Mouse (Mus musculus): Measurements from ENCODE around the gene Gm3854.
A peak's percentile ranks its signal among the peaks of the same experiment; 100 is the strongest.
"Not testable (repeated sequence)": the region's sequence is repeated elsewhere in the genome, so short reads cannot be mapped to it uniquely, and the experiment has no call there.

Gene Gm3854

DNA sequence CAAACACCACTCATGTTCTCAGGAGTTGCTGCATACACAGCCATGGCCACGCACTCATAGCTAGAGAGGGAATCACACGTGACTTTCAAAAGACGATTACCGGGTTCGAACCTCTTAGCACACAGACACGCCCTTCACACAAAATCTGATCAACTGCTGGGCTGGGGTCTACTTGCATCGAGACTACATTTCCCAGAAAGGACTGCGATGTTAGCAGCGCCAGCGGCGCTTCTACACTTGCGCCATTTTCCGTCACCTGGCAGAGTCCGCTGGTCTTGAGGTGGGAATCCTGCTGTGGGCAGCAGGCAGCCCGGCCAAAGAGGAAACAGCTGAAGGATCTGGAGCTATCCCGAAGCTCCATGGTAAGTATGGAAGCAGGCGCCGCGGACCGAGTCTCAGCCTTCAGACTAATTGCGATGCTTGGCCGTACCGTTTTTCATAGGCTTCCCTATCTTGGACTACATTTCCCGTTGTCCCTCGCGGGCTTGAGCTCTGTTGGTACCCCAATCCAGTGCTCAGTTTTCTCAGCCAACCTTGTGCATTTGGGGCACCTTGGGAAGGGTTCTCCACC lies at the start of gene Gm3854:
Gm3854 (plus strand) TSS at position 259 of the 571 bp plus-strand sequence.
- peak; percentile 34 for DNase-seq (ENCODE audit: low spot score)

DNA sequence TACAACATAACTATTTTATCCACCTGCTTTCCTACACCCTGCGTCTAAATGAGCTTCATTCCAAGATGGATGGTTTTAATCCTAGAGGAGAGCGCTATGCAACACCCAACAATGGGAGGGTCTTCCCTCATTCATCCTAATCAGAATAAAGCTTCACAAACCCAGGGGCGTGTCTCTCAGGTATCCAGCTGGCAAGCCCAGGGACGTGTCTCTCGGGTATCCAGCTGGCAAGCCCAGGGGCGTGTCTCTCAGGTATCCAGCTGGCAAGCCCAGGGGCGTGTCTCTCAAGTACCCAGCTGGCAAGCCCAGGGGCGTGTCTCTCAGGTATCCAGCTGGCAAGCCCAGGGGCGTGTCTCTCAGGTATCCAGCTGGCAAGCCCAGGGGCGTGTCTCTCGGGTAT lies 42.8 kb upstream of the Gm3854 start:
- not testable (repeated sequence) for DNase-seq (ENCODE audit: low spot score)

DNA sequence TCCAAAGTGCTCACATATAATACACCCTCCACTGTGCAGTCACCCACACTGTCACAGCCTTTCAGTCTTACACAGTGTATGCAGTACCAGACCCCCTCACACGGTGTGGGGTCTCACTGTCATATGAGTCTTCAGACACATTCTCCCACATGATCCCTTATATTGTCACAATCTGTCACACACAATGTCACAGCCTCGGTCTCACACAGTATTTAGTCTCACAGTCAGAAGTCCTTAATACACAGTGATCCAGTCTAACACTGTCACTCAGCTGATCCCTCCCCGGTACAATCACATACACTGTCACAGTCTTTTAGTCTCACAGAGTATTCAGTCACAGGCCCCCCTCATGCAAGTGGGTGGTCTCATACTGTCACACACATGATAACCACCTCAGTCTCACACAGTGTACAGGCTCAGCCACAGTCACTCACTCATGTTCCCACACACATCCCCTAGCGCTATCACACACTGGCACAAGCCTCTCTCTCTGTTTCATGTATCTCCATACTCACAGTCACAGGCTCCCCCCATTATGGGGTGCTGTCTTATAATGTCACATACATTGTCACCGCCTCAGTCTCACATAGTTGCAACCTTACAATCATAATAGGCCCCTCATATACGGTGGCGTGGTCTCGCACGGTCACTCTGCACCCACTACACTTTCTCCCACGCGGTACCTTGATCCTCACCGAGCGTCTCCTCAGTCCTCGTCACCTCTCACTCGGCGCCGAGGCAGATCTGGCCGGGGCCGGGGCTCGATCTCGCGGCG lies 12.9 kb upstream of the Gm3854 start:
- DNase-seq (ENCODE audit: low spot score), result no peak

DNA sequence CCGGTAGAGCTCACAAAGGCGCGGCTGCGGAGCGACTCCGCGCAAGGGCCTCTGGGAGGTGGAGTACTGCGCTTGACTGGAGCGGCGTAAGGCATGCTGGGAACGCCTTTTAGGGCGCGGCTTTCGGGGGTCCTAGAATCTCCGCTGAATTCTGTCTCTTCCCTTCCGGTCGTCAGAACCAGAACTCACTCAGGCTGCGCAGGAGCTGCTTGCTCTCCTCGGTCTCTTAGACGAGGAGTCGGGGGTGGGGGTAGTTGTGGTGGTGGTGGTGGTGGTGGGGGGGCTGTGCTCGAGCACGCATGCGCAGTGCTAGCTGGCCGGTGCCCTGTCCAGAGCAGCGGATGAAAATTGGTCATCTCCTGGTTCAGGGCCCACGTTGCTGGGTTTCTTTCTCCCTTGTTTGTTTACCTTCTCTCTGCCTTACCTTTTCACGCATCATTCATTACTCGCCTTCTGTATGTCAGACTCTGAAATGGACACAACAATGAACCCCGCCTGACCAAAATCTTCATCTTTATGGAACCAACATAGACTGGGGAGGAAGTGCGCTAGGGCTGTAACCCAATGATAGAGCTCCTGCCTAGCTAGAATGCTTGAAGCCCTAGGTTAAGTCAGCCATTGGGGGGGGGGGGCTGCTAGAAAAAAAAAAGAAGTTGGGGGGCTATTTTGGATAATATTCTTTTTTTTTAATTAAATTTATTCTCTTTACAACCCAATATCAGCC lies 12.2 kb upstream of the Gm3854 start, which contains the start of gene Zfp583:
Zfp583 (minus strand) TSS at position 53 of the 724 bp plus-strand sequence.
- peak; percentile 67 for DNase-seq (ENCODE audit: low spot score)

DNA sequence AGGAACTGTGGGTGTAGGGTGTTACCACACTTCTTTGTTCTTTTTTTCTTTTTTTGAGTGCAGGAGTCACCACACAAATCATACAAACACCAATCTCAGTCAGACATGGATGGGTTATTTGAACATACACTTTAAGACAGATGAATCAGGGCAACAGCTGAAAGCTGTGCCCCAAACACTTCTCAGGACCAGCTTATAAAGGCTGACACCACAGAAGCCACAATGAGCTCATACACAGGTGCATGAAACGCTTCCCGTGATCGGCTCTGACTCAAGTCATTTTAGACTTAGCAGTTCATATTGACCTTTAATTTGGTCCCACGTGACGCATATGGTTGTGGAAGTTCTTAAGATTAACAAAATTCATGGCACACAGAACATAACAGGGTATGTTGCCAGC lies 3.7 kb upstream of the Gm3854 start:
- no peak for DNase-seq (ENCODE audit: low spot score)

DNA sequence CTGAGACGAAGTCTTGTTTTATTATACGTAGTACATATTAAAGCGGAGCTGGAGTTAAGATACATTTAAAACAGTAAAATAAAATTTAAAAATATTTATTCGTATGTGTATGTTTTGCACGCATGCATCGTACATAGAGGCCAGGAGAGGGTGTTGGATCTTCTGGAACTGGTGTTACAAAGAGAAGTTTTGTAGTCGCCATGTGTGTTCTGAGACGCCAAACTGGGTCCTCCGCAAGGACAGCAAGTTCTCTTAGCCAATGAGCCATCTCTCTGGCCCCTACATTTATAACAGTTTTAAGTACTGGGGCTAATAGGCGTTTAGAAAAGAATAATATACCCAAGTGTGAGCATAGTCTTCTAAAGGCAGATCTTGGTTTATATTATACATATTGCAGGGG lies 565 bp downstream of the Gm3854 start:
- no peak for DNase-seq (ENCODE audit: low spot score)

DNA sequence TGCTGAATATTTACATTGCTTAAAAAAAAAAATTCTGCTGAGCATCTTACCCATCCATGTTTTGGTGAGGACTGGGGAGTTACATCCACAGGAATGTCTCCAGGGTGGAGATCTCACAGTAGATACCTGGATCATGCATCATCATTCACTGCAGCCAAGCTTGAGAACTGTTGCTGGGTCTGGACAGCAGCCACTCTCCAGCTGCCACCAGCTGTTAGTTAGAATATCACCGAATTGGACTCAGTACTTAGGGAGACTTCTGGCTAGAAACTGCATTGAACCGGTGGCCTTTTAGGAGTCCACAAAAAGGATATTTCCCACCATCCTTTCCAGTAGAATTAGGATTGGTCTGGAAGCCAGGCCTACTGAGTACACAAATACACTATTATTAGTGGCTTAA lies 14.6 kb downstream of the Gm3854 start:
- no peak for DNase-seq (ENCODE audit: low spot score)

DNA sequence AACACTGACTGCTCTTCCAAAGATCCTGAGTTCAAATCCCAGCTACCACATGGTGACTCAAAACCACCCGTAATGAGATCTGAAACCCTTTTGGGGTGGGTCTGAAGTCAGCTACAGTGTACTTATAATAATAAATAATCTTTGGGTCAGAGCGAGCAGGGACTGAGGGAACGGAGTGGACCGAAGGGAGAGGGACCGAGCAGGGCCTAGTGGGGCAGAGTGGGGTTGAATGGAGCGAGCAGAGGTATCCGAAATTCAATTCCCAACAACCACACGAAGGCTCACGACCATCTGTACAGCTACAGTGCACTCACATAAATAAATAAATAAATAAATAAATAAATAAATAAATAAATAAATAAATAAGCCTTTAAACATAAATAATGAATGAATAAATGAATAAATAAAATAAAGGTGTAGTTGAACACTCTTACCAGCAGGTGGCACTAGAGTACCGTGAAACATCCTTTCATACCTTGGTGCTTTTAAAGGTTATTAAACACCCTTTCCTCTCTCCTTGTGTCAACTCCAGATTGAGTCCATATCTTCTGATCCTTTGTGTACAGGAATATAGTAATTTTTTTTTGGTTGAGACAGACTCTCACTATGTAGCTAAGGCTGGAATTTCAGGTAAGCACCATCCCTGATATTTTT lies 15.5 kb downstream of the Gm3854 start:
- no peak for DNase-seq (ENCODE audit: low spot score)

DNA sequence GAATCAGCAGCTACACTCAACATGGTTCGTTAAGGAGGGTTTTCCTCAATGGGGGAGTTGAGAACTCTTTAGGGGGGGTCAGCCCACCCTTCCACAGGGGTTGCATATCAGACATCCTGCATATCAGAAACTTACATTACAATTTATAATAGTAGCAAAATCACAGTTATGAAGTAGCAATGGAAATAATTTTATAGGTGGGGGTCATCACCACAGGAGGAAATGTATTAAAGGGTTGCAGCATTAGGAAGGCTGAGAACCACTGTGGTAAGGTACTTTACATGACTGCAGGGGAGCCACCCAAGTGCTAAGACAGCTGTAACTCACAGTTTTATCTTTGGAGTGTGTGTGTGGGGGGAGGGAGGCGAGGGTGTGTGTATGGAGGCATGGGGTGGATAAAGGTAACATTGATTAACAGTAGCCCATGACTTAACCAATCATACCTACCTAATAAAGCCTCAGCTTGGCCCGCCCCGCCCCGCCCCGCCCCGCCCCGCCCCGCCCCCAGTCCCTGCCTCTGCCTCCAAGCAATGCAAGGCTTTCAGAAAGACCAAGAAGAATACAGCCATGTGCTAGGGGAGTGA lies 17.0 kb downstream of the Gm3854 start:
- DNase-seq (ENCODE audit: low spot score), result no peak

DNA sequence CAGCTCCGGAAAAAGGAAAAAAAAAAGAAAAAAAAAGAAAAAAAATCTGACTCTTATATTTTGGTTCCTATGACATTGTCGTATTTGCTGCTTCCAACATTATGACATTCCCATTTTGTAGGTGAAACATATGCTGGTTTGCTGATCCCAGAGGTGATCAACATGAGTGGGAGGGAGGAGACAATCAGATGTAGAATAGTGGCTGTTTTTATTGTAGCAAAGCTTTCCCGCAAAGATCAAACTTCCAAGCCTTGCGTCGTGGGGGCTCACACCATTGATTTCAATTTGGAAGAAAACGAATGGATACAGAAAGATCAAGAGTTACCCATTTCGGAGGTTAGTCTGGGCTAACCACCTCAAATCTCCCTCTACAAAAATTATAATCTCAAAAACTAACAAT lies 18.2 kb downstream of the Gm3854 start:
- DNase-seq (ENCODE audit: low spot score), result no peak

DNA sequence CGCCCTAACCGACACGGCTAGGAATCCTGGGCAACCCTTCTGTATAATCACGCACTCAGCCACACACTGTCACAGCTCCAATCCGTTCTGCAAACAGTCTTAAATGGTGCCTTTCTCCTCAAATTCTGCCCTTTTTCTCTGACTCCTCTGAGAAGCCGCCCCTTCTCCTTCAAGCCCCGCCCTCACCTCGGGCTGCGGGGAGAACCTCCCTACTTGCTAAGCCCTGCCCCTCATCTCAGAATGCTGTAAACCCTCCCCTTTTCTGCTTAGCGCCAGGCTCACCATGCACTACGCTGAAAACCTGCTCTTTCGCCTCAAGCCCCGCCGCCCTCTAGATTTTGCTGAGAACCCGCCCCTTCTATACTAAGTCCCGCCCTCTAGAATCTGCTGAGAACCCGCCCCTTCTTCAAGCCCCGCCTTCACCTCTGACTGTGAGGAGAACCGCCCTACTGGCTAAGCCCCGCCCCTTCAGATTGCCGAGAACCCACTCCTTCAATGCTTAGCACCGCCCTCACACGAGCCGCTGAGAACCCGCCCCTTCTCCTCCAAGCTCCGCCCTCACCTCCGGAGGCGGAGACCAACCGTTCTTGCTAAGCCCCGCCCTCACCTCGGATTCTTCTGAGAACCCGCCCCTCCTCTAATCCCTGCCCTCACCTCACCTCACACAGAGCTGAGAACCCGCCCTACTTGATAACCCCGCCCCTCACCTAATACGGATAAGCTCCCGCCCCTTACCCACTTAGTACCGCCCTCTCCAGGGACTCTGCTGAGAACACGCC lies 18.9 kb downstream of the Gm3854 start:
- peak; percentile 80 for DNase-seq (ENCODE audit: low spot score)

DNA sequence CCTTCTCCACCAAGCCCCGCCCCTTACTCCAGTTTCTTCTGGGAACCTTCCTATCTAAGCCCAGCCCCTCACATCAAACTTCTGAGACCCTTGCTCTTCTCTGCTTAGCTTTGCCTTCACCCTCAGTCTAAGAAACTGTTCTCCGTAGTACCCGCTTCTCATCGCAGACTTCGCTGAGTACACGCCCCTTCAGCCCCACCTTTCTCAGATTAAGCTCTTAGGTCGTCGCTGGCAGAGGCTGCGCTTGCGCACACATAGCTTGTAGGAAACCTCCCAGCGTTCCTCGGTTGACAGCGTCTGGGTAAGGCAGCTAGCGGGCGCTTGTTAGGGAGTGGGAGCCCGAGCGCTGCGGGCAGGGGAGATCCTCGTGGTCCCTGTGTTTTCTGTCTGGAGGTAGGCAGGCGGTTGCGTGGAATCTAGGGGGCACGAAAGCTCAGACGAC lies 19.5 kb downstream of the Gm3854 start, which contains the start of gene Zfp78:
Zfp78 (plus strand) TSS at position 234 of the 442 bp plus-strand sequence.
- peak; percentile 65 for DNase-seq (ENCODE audit: low spot score)

DNA sequence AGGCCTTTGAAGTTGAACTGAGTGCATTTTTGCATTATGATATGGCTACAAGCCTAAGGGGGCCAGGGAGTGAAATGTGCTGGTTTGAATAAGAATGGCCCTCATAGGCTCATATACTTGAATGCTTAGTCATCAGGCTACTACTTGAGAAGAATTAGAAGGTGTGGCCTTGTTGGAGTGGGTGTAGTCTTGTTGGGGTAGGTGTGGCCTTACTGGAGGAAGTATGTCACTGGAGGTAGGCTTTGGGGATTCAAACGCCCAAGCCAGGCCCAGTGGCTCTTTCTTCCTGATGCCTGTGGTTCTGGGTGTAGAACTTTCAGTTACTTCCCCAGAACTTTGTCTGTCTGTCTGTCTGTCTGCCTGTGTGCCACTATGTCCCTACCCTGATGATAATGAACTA lies 21.2 kb downstream of the Gm3854 start:
- DNase-seq (ENCODE audit: low spot score), result no peak

DNA sequence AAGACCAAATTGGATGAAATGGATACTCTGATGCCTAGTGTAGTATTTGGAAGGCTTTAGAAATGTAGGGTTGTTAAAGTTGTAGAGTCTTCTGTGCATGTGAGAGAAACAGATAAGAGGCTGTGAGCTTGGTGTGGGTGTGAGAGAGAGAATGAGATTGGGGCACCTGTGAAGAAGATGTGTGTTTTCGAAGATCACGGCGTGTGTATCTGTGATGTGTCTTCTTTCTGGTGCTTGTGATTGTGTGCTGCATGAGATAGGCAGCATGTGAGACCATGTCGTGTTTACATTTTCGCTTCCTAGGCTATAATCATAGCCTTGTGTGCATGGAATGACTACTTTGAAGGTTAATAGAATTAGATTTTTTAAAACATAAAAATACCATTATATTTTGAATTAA lies 23.6 kb downstream of the Gm3854 start:
- no peak for DNase-seq (ENCODE audit: low spot score)

DNA sequence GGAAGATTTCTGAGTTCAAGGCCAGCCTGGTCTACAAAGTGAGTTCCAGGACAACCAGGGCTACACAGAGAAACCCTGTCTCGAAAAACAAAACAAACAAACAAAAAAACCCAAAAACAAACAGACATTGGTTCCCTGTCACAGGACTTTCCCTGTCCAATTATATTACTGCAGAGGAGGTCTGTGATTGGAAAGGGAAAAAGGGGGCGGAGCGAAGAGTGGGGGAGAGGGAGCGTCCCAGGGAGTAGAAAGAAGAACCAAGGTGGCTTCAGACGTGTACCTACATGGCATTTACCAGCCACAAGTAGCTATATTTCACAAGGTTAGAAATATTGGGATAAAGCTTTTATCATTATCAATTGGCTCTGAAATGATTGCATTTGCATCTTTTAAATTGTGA lies 24.6 kb downstream of the Gm3854 start:
- not testable (repeated sequence) for DNase-seq (ENCODE audit: low spot score)

DNA sequence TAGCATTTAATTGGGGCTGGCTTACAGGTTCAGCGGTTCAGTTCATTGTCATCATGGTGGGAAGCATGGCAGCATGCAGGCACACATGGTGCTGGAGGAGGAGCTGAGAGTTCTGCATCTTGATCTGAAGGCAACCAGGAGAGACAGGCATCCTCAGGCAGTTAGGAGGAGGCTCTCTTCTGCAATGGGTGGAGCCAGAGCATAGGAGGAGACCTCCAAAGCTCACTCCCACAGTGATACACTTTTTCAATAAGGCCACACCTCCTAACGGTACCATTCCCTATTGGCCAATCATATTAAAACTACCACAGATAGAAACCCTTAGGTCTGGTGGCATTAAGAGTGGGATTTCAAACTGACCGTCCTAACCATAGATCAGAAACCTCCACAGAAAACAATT lies 25.9 kb downstream of the Gm3854 start:
- DNase-seq (ENCODE audit: low spot score), result no peak

DNA sequence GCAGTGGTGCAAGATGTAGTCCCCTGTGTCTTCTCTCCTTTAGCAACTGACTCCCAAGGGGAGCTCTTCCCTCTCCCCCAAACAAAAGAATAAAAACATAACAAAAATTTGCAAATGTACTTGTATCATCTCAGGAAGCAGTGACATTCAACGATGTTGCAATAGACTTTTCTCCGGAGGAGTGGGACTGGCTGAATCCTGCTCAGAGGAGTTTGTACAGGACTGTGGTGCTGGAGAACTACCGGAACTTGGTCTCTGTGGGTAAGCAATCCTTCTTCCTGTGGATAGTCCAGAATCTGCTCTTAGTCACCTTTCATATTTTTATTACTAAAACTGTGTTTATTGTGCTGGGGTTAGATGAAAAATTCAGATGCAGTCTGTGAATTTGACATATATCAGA lies 29.4 kb downstream of the Gm3854 start:
- DNase-seq (ENCODE audit: low spot score), result no peak

DNA sequence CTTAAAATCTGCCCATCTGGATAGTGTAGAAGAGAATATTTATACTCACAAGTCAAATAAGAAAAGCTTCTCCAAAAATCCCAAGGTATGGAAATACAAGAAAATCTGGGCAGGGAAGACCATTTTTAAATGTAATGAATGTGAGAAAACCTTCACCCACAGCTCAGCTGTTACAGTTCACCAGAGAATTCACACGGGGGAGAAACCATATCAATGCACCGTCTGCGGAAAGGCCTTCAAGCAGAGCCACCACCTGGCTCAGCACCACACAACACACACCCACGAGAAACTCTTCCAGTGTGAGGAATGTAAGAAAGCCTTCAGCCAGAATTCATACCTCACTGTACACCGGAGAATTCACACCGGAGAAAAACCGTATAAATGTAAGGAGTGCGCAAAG lies 34.9 kb downstream of the Gm3854 start:
- DNase-seq (ENCODE audit: low spot score), result no peak

DNA sequence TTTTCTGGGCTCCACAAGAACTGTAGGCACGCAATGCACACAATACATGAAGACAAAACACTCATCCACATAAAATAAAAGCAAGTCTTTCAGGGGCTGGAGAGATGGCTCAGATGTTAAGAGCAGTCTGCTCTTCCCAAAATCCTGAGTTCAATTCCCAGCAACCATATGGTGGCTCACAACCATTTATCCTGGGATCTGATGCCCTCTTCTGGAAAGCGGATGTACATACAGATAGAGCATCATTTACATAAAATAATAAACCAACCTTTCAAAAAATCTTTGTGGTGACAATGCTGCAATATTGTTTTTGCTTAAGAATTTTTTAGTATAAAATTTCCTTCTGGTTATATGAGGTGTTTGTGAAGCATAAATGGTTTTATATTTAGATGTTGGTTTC lies 37.9 kb downstream of the Gm3854 start:
- DNase-seq (ENCODE audit: low spot score), result no peak

DNA sequence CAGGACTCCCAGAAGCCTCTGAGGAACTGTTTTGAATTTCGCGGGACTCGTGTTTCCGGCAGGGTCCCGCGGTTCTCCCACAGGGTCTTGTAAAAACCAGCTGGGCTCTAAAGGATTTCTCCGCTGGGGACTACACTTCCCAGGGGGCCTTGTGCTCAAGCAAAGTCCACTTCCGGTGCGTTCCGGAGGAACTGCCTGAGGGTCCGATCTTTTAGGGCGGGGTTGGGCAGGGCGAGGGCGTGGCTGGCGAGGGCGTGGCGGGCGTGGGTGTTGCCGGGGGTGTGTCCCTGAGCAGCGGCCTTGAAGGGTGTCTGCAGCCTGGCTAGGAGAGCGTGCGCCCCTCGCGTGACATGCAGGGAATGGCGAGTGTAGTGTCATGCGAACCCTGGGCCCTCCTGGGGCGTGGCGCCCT lies 39.5 kb downstream of the Gm3854 start, which contains the start of gene Zfp28:
Zfp28 (plus strand) TSS at position 252 of the 412 bp plus-strand sequence.
- DNase-seq (ENCODE audit: low spot score), result peak; percentile 81

DNA sequence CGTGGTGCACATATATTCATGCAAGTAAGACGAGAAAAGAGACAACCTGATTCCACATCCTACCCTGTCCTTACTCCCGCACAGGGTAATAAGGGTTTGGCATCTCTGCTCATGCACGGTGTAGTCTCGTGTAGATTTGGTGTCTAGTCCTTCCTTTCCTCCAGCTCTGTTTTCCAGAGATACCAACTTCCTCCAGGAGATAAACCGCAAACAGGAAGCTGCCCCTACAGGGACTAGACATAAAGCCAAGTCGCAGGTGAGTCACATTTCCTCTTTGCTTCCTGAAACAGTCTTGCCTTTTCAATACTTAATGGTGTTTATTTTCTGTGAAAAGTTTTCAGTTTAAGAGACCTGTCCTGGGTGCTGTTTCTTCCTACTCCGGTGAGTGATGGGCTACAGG lies 40.5 kb downstream of the Gm3854 start:
- DNase-seq (ENCODE audit: low spot score), result no peak
